Mouse (Mus musculus) forebrain, postnatal 0 days (tissue): Measurements from ENCODE around the gene Atxn2l. TPM values are rescaled to one million over a fixed set of nuclear protein-coding genes. Genes with fewer than 3 reads are reported as not detected.

ENCODE experiments used
- ATAC-seq: fragments of 200-750 bp; cut with Nextera tagmentation; 2 replicates; pipeline ENCODE4 v1.8.0; 2017; ENCODE audit warnings: mild to moderate bottlenecking, moderate library complexity
- DNase-seq: peaks from one replicate; pipeline ENCODE4 v3.0.0-alpha.2; 2015
- H3K27ac ChIP-seq: fragments of 300-500 bp; sonication (generic); 2 replicates; pipeline ENCODE4 v1.5.1; 2014; ENCODE audit warnings: low read depth, mild to moderate bottlenecking, antibody characterized with exemption, low read length, moderate library complexity, mixed read lengths
- H3K27me3 ChIP-seq: fragments of 300-500 bp; sonication (generic); 2 replicates; pipeline ENCODE4 v1.6.1; 2014; ENCODE audit warnings: mild to moderate bottlenecking, low read length, mixed read lengths; ENCODE audit not compliant: insufficient read depth
- H3K36me3 ChIP-seq: fragments of 300-500 bp; sonication (generic); 2 replicates; pipeline ENCODE4 v1.6.1; 2014; ENCODE audit warnings: mild to moderate bottlenecking, moderate library complexity; ENCODE audit not compliant: insufficient read depth
- H3K4me1 ChIP-seq: fragments of 300-500 bp; sonication (generic); 2 replicates; pipeline ENCODE4 v1.6.1; 2014; ENCODE audit warnings: antibody characterized with exemption; ENCODE audit not compliant: insufficient read depth
- H3K4me2 ChIP-seq: fragments of 300-500 bp; sonication (generic); 2 replicates; pipeline ENCODE4 v1.6.1; 2014; ENCODE audit warnings: low read depth, mild to moderate bottlenecking, moderate library complexity
- H3K4me3 ChIP-seq: fragments of 300-500 bp; sonication (generic); 2 replicates; pipeline ENCODE4 v1.5.1; 2014; ENCODE audit warnings: low read depth, low read length, mixed read lengths
- H3K9ac ChIP-seq: fragments of 300-500 bp; sonication (generic); 2 replicates; pipeline ENCODE4 v1.6.1; 2014; ENCODE audit warnings: mild to moderate bottlenecking
- H3K9me3 ChIP-seq: fragments of 300-500 bp; sonication (generic); 2 replicates; pipeline ENCODE4 v1.6.1; 2016; ENCODE audit warnings: low read length
- CTCF ChIP-seq: sonication (generic); IDR thresholded peaks from 2 replicates; pipeline ENCODE4 v1.5.1; 2016; ENCODE audit warnings: antibody characterized with exemption, control low read depth, low read depth
- WGBS: fragments of 180-500 bp; shearing (Covaris S2); extraction: QIAGEN DNeasy Blood & Tissue Kit; methylation state at CpG from one replicate; pipeline ENCODE4 v1.1.7; 2014; 5-methylcytosine and 5-hydroxymethylcytosine counted together
- polyA plus RNA-seq: library from polyadenylated mRNA; unstranded; fragments of >200 nt; fragmentation: Nextera tagmentation; extraction: Ambion mirVana; gene quantifications from 2 replicates; pipeline ENCODE4 v1.2.1, GENCODE M21; 2015
- total RNA-seq: library from RNA; depleted of rRNA; stranded (reverse); fragments of >200 nt; gene quantifications from 2 replicates; pipeline ENCODE4 v1.2.3, GENCODE M21; 2014; rRNA removed

Atxn2l gene
- total and polyA plus RNA-seq, 2 experiments from 2014 or later: 56.8 to 89.0 TPM

DNA sequence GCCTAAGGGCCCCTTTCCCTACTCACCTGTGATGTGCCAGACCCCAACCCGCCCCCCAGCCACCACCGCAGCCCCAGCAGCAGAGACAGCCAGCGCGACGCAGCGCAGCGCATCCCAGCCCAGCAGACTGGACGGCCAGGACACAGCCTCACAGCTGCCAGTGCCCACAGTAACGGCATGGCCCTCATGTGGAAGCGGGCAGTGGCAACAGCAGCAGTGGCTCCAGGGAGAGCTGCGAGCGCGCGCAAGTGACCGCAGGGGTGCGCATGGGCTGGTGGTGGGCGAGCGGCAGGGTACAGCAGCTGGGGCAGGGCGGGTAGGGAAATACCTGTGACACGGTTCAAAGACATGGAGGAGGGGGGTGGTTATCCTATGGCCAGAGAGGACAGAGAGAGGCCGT is 57.0 kb downstream of the Atxn2l start:
- no peaks in the 10 kb centered on the region for H3K27me3 ChIP-seq
- TF ChIP-seq CTCF: no peak

DNA sequence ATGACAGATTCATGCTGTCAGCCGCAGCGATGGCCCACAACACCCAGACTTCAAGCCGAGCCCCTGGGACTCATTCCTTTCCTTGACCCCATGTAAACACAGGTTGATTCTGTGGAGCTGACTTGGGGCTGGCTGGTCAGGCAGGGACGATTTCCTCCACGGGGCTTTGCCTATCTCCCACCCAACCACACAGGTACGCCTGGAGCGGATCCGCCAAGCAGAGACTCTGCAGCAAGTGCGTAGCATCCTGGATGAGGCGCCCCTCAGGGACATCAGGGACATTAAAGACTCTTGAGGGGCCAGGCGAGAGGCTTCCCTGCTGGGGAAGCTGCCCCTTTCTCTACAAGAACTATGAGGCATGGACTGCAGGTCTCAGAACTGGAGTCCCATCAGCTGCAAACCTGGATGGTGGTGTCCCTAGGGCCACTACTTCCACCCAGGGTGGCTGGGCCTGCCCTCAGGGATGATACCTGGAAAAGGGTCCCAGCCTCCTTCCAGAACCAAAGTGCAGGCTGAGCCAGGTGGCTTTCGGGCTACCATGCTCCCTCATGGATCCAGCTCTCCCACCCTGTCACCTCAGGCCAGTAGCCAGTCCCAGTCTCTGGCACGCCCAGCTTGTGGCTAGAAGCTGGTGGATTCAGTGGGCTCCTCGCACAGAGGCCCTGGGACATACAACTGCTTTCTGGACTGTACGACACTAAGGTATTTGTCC is 58.0 kb downstream of the Atxn2l start:
- H3K9me3 ChIP-seq: no peaks in the 10 kb centered on the region
- H3K27me3 ChIP-seq: no peaks in the 10 kb centered on the region
- H3K4me1 ChIP-seq: no peaks in the 10 kb centered on the region
- no peak for ATAC-seq
- whole genome bisulfite sequencing: 93% methylated on average over 15 of the region's 15 CpGs
- TF ChIP-seq CTCF: no peak
- no peak overlapping the region for H3K27ac ChIP-seq
- H3K9ac ChIP-seq: no peak overlapping the region
- H3K36me3 ChIP-seq: peaks cover 41% of the 10 kb centered on the region
- H3K4me3 ChIP-seq: no peak overlapping the region
- DNase-seq: no peak
- H3K4me2 ChIP-seq: no peak overlapping the region

More for the DNA sequence above, 57.0 kb downstream of the Atxn2l start:
- Histone ChIP-seq H3K4me2 (no peak overlapping the region), H3K27ac (no peak overlapping the region), H3K9ac (no peak overlapping the region), H3K4me3 (no peak overlapping the region), H3K9me3 (no peaks in the 10 kb centered on the region), H3K36me3 (peaks cover 38% of the 10 kb centered on the region), H3K4me1 (no peaks in the 10 kb centered on the region)
- no peak for ATAC-seq
- WGBS: 95% methylated on average over 21 of the region's 21 CpGs
- DNase-seq: no peak

GRCm38 (mm10) chr7:126444536-126444935 is 58.7 kb downstream of the Atxn2l start:
- Histone ChIP-seq H3K9ac (no peak overlapping the region), H3K4me3 (no peak overlapping the region), H3K4me2 (no peak overlapping the region), H3K27me3 (no peaks in the 10 kb centered on the region), H3K9me3 (no peaks in the 10 kb centered on the region), H3K27ac (no peak overlapping the region), H3K36me3 (peaks cover 41% of the 10 kb centered on the region), H3K4me1 (no peaks in the 10 kb centered on the region)
- ATAC-seq (no peak), DNase-seq (no peak)
- 94% methylated on average over 9 of the region's 9 CpGs for WGBS
- no peak for TF ChIP-seq CTCF

GRCm38 (mm10) chr7:126443997-126444396 is 59.2 kb downstream of the Atxn2l start:
- no peaks in the 10 kb centered on the region for H3K9me3 ChIP-seq
- no peaks in the 10 kb centered on the region for H3K27me3 ChIP-seq
- H3K4me1 ChIP-seq: no peaks in the 10 kb centered on the region
- no peak for TF ChIP-seq CTCF
- H3K9ac ChIP-seq: no peak overlapping the region
- DNase-seq (no peak), ATAC-seq (no peak)
- peaks cover 41% of the 10 kb centered on the region for H3K36me3 ChIP-seq
- H3K4me2 ChIP-seq: no peak overlapping the region
- no peak overlapping the region for H3K4me3 ChIP-seq
- 93% methylated on average over 10 of the region's 10 CpGs for WGBS
- H3K27ac ChIP-seq: no peak overlapping the region

Other genes with a start within 250 kb of the Atxn2l start
- 445 and 497 TPM in 2 replicates for gene Sbk1, start 230.8 kb downstream of the Atxn2l start, total RNA-seq
- gene Sbk1, start 230.8 kb downstream of the Atxn2l start, polyA plus RNA-seq: 204 and 224 TPM in 2 replicates
- 1.4 and 1.7 TPM in 2 replicates for gene Lat, start 133.9 kb downstream of the Atxn2l start, total RNA-seq
- 0.15 and 0.38 TPM in 2 replicates for gene Lat, start 133.9 kb downstream of the Atxn2l start, polyA plus RNA-seq
- 102 and 198 TPM in 2 replicates for gene Spns1, start 126.0 kb downstream of the Atxn2l start, total RNA-seq
- 71.3 and 78.4 TPM in 2 replicates for gene Spns1, start 126.0 kb downstream of the Atxn2l start, polyA plus RNA-seq
- gene Nfatc2ip, start 106.7 kb downstream of the Atxn2l start, total RNA-seq: 5.2 and 6.3 TPM in 2 replicates
- gene Nfatc2ip, start 106.7 kb downstream of the Atxn2l start, polyA plus RNA-seq: 2.2 and 2.4 TPM in 2 replicates
- 0.67 TPM in 1 of 2 replicates, not detected in the other for gene Cd19, start 88.5 kb downstream of the Atxn2l start, total RNA-seq
- gene Cd19, start 88.5 kb downstream of the Atxn2l start, polyA plus RNA-seq: not detected in 2 replicates
- gene Rabep2, start 74.7 kb downstream of the Atxn2l start, total RNA-seq: 26.1 and 26.4 TPM in 2 replicates
- 17.3 and 19.3 TPM in 2 replicates for gene Rabep2, start 74.7 kb downstream of the Atxn2l start, polyA plus RNA-seq
- 0.24 and 0.54 TPM in 2 replicates for gene Atp2a1, start 40.3 kb downstream of the Atxn2l start, total RNA-seq
- gene Atp2a1, start 40.3 kb downstream of the Atxn2l start, polyA plus RNA-seq: 0.10 and 0.45 TPM in 2 replicates
- gene Sh2b1, start 28.0 kb downstream of the Atxn2l start, total RNA-seq: 31.0 and 35.4 TPM in 2 replicates
- 66.0 and 70.4 TPM in 2 replicates for gene Sh2b1, start 28.0 kb downstream of the Atxn2l start, polyA plus RNA-seq
- 75.9 and 76.5 TPM in 2 replicates for gene Tufm, start 16.1 kb downstream of the Atxn2l start, total RNA-seq
- 97.6 and 102 TPM in 2 replicates for gene Tufm, start 16.1 kb downstream of the Atxn2l start, polyA plus RNA-seq
- gene Eif3c, start 63.0 kb upstream of the Atxn2l start, total RNA-seq: 113 and 137 TPM in 2 replicates
- gene Eif3c, start 63.0 kb upstream of the Atxn2l start, polyA plus RNA-seq: 200 and 205 TPM in 2 replicates
- 0.08 and 0.33 TPM in 2 replicates for gene Apobr, start 81.5 kb upstream of the Atxn2l start, total RNA-seq
- 0.16 and 0.39 TPM in 2 replicates for gene Apobr, start 81.5 kb upstream of the Atxn2l start, polyA plus RNA-seq
- gene Cln3, start 82.4 kb upstream of the Atxn2l start, total RNA-seq: 26.9 and 29.0 TPM in 2 replicates
- 22.1 and 23.8 TPM in 2 replicates for gene Cln3, start 82.4 kb upstream of the Atxn2l start, polyA plus RNA-seq
- not detected in 2 replicates for gene Il27, start 91.5 kb upstream of the Atxn2l start, total RNA-seq
- not detected in 2 replicates for gene Il27, start 91.5 kb upstream of the Atxn2l start, polyA plus RNA-seq
- gene Nupr1, start 127.4 kb upstream of the Atxn2l start, total RNA-seq: 4.8 and 7.3 TPM in 2 replicates
- gene Nupr1, start 127.4 kb upstream of the Atxn2l start, polyA plus RNA-seq: 15.5 and 18.0 TPM in 2 replicates
- 22.8 and 37.1 TPM in 2 replicates for gene Sgf29, start 145.9 kb upstream of the Atxn2l start, total RNA-seq
- 59.6 and 62.3 TPM in 2 replicates for gene Sgf29, start 145.9 kb upstream of the Atxn2l start, polyA plus RNA-seq
- gene Sult1a1, start 173.0 kb upstream of the Atxn2l start, total RNA-seq: 15.8 and 22.8 TPM in 2 replicates
- gene Sult1a1, start 173.0 kb upstream of the Atxn2l start, polyA plus RNA-seq: 15.4 and 16.0 TPM in 2 replicates
- gene Bola2, start 192.0 kb upstream of the Atxn2l start, total RNA-seq: 66.9 and 115 TPM in 2 replicates
- gene Bola2, start 192.0 kb upstream of the Atxn2l start, polyA plus RNA-seq: 139 and 205 TPM in 2 replicates
- gene Slx1b, start 192.3 kb upstream of the Atxn2l start, total RNA-seq: 15.8 and 17.9 TPM in 2 replicates
- 7.5 and 10.1 TPM in 2 replicates for gene Slx1b, start 192.3 kb upstream of the Atxn2l start, polyA plus RNA-seq
- gene Coro1a, start 204.3 kb upstream of the Atxn2l start, total RNA-seq: 121 and 169 TPM in 2 replicates
- 118 and 146 TPM in 2 replicates for gene Coro1a, start 204.3 kb upstream of the Atxn2l start, polyA plus RNA-seq